Mouse (Mus musculus): ENCODE data around the gene Exd1. TPM values are rescaled to one million over a fixed set of nuclear protein-coding genes. Genes with fewer than 3 reads are reported as not detected.

The Exd1 gene
- polyA plus RNA-seq, 1 experiment from 2014 or later = 0.84 TPM

GRCm38 (mm10) chr2:119546848-119547521 is 442 bp downstream of the Exd1 start:
- Histone ChIP-seq H3K36me3 (ENCODE audit: insufficient read depth, low read length) (no peaks in the 10 kb centered on the region), H3K4me1 (ENCODE audit: insufficient read depth, low read length) (peaks cover 11% of the 10 kb centered on the region), H3K27ac (ENCODE audit: low read length) (peak overlapping the region; percentile 90), H3K9ac (replicated peaks; ENCODE audit: low read length) (peak overlapping the region; percentile 63), H3K4me2 (replicated peaks; ENCODE audit: low read depth, low read length) (peak overlapping the region; percentile 81), H3K4me3 (ENCODE audit: low read length) (peak overlapping the region; percentile 65), H3K9me3 (ENCODE audit: low read length) (no peaks in the 10 kb centered on the region), H3K27me3 (ENCODE audit: insufficient read depth, low read length) (no peaks in the 10 kb centered on the region)
- ATAC-seq (ENCODE audit: low FRiP score, low TSS enrichment) = peak; percentile 78
- 0% methylated on average over 30 of the region's 30 CpGs for WGBS

GRCm38 (mm10) chr2:119543656-119544055 is 3.8 kb downstream of the Exd1 start:
- Histone ChIP-seq H3K4me2 (replicated peaks; ENCODE audit: low read depth, low read length) (no peak overlapping the region), H3K9me3 (ENCODE audit: low read length) (no peaks in the 10 kb centered on the region), H3K9ac (replicated peaks; ENCODE audit: low read length) (no peak overlapping the region), H3K4me3 (ENCODE audit: low read length) (no peak overlapping the region), H3K4me1 (ENCODE audit: insufficient read depth, low read length) (peaks cover 5% of the 10 kb centered on the region), H3K36me3 (ENCODE audit: insufficient read depth, low read length) (no peaks in the 10 kb centered on the region), H3K27me3 (ENCODE audit: insufficient read depth, low read length) (no peaks in the 10 kb centered on the region), H3K27ac (ENCODE audit: low read length) (no peak overlapping the region)
- WGBS = 74% methylated on average over 2 of the region's 2 CpGs
- ATAC-seq (ENCODE audit: low FRiP score, low TSS enrichment) = no peak

- 30% methylated on average over 1 of the region's 1 CpGs for WGBS
- no peak for ATAC-seq (ENCODE audit: low FRiP score, low TSS enrichment)
Measured at GRCm38 (mm10) chr2:119542106-119542505, 5.3 kb downstream of the Exd1 start.

GRCm38 (mm10) chr2:119538802-119539201 is 8.6 kb downstream of the Exd1 start:
- no peak for ATAC-seq (ENCODE audit: low FRiP score, low TSS enrichment)
- Histone ChIP-seq H3K36me3 (ENCODE audit: insufficient read depth, low read length) (no peaks in the 10 kb centered on the region), H3K9me3 (ENCODE audit: low read length) (no peaks in the 10 kb centered on the region), H3K27me3 (ENCODE audit: insufficient read depth, low read length) (no peaks in the 10 kb centered on the region), H3K4me1 (ENCODE audit: insufficient read depth, low read length) (no peaks in the 10 kb centered on the region), H3K4me3 (ENCODE audit: low read length) (no peak overlapping the region), H3K4me2 (replicated peaks; ENCODE audit: low read depth, low read length) (no peak overlapping the region), H3K27ac (ENCODE audit: low read length) (no peak overlapping the region), H3K9ac (replicated peaks; ENCODE audit: low read length) (no peak overlapping the region)
- 80% methylated on average over 9 of the region's 9 CpGs for WGBS

More at GRCm38 (mm10) chr2:119542106-119542505, 5.3 kb downstream of the Exd1 start:
- H3K27ac ChIP-seq (ENCODE audit: low read length) = no peak overlapping the region
- no peaks in the 10 kb centered on the region for H3K9me3 ChIP-seq (ENCODE audit: low read length)
- no peak overlapping the region for H3K4me3 ChIP-seq (ENCODE audit: low read length)
- H3K4me1 ChIP-seq (ENCODE audit: insufficient read depth, low read length) = no peaks in the 10 kb centered on the region
- no peaks in the 10 kb centered on the region for H3K27me3 ChIP-seq (ENCODE audit: insufficient read depth, low read length)
- no peak overlapping the region for H3K4me2 ChIP-seq (replicated peaks; ENCODE audit: low read depth, low read length)
- H3K36me3 ChIP-seq (ENCODE audit: insufficient read depth, low read length) = no peaks in the 10 kb centered on the region
- no peak overlapping the region for H3K9ac ChIP-seq (replicated peaks; ENCODE audit: low read length)

- ATAC-seq (ENCODE audit: low FRiP score, low TSS enrichment) = no peak
- no peak overlapping the region for H3K4me2 ChIP-seq (replicated peaks; ENCODE audit: low read depth, low read length)
- H3K9ac ChIP-seq (replicated peaks; ENCODE audit: low read length) = no peak overlapping the region
- H3K27ac ChIP-seq (ENCODE audit: low read length) = no peak overlapping the region
- H3K4me3 ChIP-seq (ENCODE audit: low read length) = no peak overlapping the region
- H3K4me1 ChIP-seq (ENCODE audit: insufficient read depth, low read length) = no peaks in the 10 kb centered on the region
- H3K9me3 ChIP-seq (ENCODE audit: low read length) = no peaks in the 10 kb centered on the region
- H3K27me3 ChIP-seq (ENCODE audit: insufficient read depth, low read length) = no peaks in the 10 kb centered on the region
- H3K36me3 ChIP-seq (ENCODE audit: insufficient read depth, low read length) = no peaks in the 10 kb centered on the region
- 40% methylated on average over 4 of the region's 4 CpGs for WGBS
Measured at GRCm38 (mm10) chr2:119525422-119525821, 22.0 kb downstream of the Exd1 start.

GRCm38 (mm10) chr2:119523836-119524235 is 23.6 kb downstream of the Exd1 start:
- H3K27ac ChIP-seq (ENCODE audit: low read length) = no peak overlapping the region
- 74% methylated on average over 4 of the region's 4 CpGs for WGBS
- no peaks in the 10 kb centered on the region for H3K27me3 ChIP-seq (ENCODE audit: insufficient read depth, low read length)
- H3K4me3 ChIP-seq (ENCODE audit: low read length) = no peak overlapping the region
- H3K9ac ChIP-seq (replicated peaks; ENCODE audit: low read length) = no peak overlapping the region
- no peak for ATAC-seq (ENCODE audit: low FRiP score, low TSS enrichment)
- no peaks in the 10 kb centered on the region for H3K4me1 ChIP-seq (ENCODE audit: insufficient read depth, low read length)
- H3K9me3 ChIP-seq (ENCODE audit: low read length) = no peaks in the 10 kb centered on the region
- no peaks in the 10 kb centered on the region for H3K36me3 ChIP-seq (ENCODE audit: insufficient read depth, low read length)
- no peak overlapping the region for H3K4me2 ChIP-seq (replicated peaks; ENCODE audit: low read depth, low read length)

GRCm38 (mm10) chr2:119520550-119520949 is 26.9 kb downstream of the Exd1 start:
- no peak for ATAC-seq (ENCODE audit: low FRiP score, low TSS enrichment)
- no peak overlapping the region for H3K27ac ChIP-seq (ENCODE audit: low read length)
- H3K9ac ChIP-seq (replicated peaks; ENCODE audit: low read length) = no peak overlapping the region
- no peak overlapping the region for H3K4me3 ChIP-seq (ENCODE audit: low read length)
- H3K4me1 ChIP-seq (ENCODE audit: insufficient read depth, low read length) = no peaks in the 10 kb centered on the region
- H3K9me3 ChIP-seq (ENCODE audit: low read length) = no peaks in the 10 kb centered on the region
- no peaks in the 10 kb centered on the region for H3K27me3 ChIP-seq (ENCODE audit: insufficient read depth, low read length)
- no peaks in the 10 kb centered on the region for H3K36me3 ChIP-seq (ENCODE audit: insufficient read depth, low read length)
- no peak overlapping the region for H3K4me2 ChIP-seq (replicated peaks; ENCODE audit: low read depth, low read length)
- WGBS = 64% methylated on average over 7 of the region's 7 CpGs

- H3K9ac ChIP-seq (replicated peaks; ENCODE audit: low read length) = no peak overlapping the region
- H3K4me3 ChIP-seq (ENCODE audit: low read length) = no peak overlapping the region
- H3K27me3 ChIP-seq (ENCODE audit: insufficient read depth, low read length) = no peaks in the 10 kb centered on the region
- WGBS = 55% methylated on average over 5 of the region's 5 CpGs
- no peaks in the 10 kb centered on the region for H3K4me1 ChIP-seq (ENCODE audit: insufficient read depth, low read length)
- no peak overlapping the region for H3K27ac ChIP-seq (ENCODE audit: low read length)
- H3K36me3 ChIP-seq (ENCODE audit: insufficient read depth, low read length) = no peaks in the 10 kb centered on the region
- no peak for ATAC-seq (ENCODE audit: low FRiP score, low TSS enrichment)
- no peaks in the 10 kb centered on the region for H3K9me3 ChIP-seq (ENCODE audit: low read length)
- H3K4me2 ChIP-seq (replicated peaks; ENCODE audit: low read depth, low read length) = no peak overlapping the region
Measured at GRCm38 (mm10) chr2:119516811-119517210, 30.6 kb downstream of the Exd1 start.

GRCm38 (mm10) chr2:119514026-119514522 is 33.4 kb downstream of the Exd1 start:
- Histone ChIP-seq H3K27me3 (ENCODE audit: insufficient read depth, low read length) (no peaks in the 10 kb centered on the region), H3K4me2 (replicated peaks; ENCODE audit: low read depth, low read length) (no peak overlapping the region), H3K9ac (replicated peaks; ENCODE audit: low read length) (no peak overlapping the region), H3K9me3 (ENCODE audit: low read length) (no peaks in the 10 kb centered on the region), H3K36me3 (ENCODE audit: insufficient read depth, low read length) (no peaks in the 10 kb centered on the region), H3K4me3 (ENCODE audit: low read length) (no peak overlapping the region), H3K4me1 (ENCODE audit: insufficient read depth, low read length) (no peaks in the 10 kb centered on the region), H3K27ac (ENCODE audit: low read length) (no peak overlapping the region)
- 72% methylated on average over 3 of the region's 3 CpGs for WGBS
- no peak for ATAC-seq (ENCODE audit: low FRiP score, low TSS enrichment)

- Histone ChIP-seq H3K4me2 (replicated peaks; ENCODE audit: low read depth, low read length) (no peak overlapping the region), H3K27ac (ENCODE audit: low read length) (no peak overlapping the region), H3K9me3 (ENCODE audit: low read length) (no peaks in the 10 kb centered on the region), H3K27me3 (ENCODE audit: insufficient read depth, low read length) (no peaks in the 10 kb centered on the region), H3K36me3 (ENCODE audit: insufficient read depth, low read length) (no peaks in the 10 kb centered on the region), H3K4me1 (ENCODE audit: insufficient read depth, low read length) (no peaks in the 10 kb centered on the region), H3K9ac (replicated peaks; ENCODE audit: low read length) (no peak overlapping the region), H3K4me3 (ENCODE audit: low read length) (no peak overlapping the region)
- no peak for ATAC-seq (ENCODE audit: low FRiP score, low TSS enrichment)
- 84% methylated on average over 3 of the region's 3 CpGs for WGBS
Measured at GRCm38 (mm10) chr2:119512292-119512691, 35.1 kb downstream of the Exd1 start.
